Mouse (Mus musculus): ENCODE measurements at regions not wholly inside any gene's neighbourhood (a gene's known extent, or its start where the extent isn't known, plus 50 kb on each side); places are given as distances from the start of the nearest gene placed in this dataset.

DNA sequence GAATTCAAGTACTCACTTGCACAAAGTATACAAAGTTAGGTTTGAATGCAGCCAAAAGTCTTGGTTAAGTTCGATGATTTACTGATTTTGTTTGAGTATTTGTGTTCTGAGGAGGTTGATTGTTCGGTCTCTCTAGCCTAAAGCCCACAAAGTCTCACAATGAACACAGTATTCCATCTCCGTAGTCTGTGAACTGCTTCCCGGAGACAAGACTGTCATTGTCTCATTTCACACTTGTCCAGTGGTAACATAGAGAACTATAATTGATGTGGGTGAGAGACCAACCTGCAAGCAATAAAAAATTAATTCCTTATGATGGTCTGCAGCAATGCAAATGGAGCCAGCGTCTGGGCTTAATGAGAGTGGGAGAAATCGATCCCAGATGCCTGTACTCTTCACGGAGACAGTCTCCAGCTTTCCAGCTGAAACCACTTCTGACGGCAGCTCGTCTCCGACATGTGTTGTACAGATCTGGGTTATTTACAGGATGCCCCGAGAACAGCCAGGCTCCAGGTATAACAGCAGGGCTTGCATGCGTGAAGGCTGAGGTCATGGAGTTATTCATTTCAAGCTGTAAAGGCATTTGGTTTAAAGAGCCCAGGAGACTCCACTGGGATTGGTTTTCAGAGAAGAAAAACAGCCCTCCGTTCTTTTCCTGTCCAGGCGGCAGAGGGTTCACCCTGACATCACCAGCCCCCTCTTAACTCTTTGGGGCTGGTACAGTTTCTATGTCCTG lies 75.2 kb downstream of the Asb13 start:
- no peak for DNase-seq (ENCODE audit: low spot score in 2 of 2)

All from urinary bladder, adult 18-20 months (tissue).